Mouse (Mus musculus) myocyte (in vitro differentiated cells): ENCODE results near the gene Dhh. TPM values are rescaled to one million over a fixed set of nuclear protein-coding genes. Genes with fewer than 3 reads are reported as not detected.

ENCODE experiments used
- H3K27me3 ChIP-seq: one replicate; pipeline ENCODE4 v1.6.1; 2011; ENCODE audit not compliant: control insufficient read depth, insufficient read depth, insufficient read length
- H3K36me3 ChIP-seq: one replicate; pipeline ENCODE4 v1.6.1; 2011; ENCODE audit not compliant: control insufficient read depth, insufficient read depth
- H3K4me2 ChIP-seq: one replicate; pipeline ENCODE4 v1.6.1; 2011; ENCODE audit warnings: low read depth, control low read depth
- H3K4me3 ChIP-seq: one replicate; pipeline ENCODE4 v1.5.1; 2011; ENCODE audit warnings: mild to moderate bottlenecking, control low read depth, moderate library complexity
- H3K79me2 ChIP-seq: one replicate; pipeline ENCODE4 v1.6.1; 2011; ENCODE audit not compliant: control insufficient read depth, insufficient read depth
- H3ac ChIP-seq: one replicate; pipeline ENCODE4 v1.6.1; 2011; ENCODE audit not compliant: control insufficient read depth, insufficient read length
- CEBPB ChIP-seq: IDR thresholded peaks from 2 replicates; pipeline ENCODE4 v1.6.1; 2011; ENCODE audit warnings: mild to moderate bottlenecking, moderate library complexity; ENCODE audit not compliant: poor library complexity, insufficient read depth, severe bottlenecking
- E2F4 ChIP-seq: IDR thresholded peaks from one replicate; pipeline ENCODE4 v1.6.1; 2011; ENCODE audit warnings: mild to moderate bottlenecking, control low read depth, moderate library complexity; ENCODE audit not compliant: insufficient read depth
- MAX ChIP-seq: IDR thresholded peaks from one replicate; pipeline ENCODE4 v1.6.1; 2011; ENCODE audit warnings: low read depth, mild to moderate bottlenecking, control low read depth
- MYOD1 ChIP-seq, 3 experiments: IDR thresholded peaks; one replicate each; pipeline ENCODE4 v1.6.1; 2011; ENCODE audit warnings: control low read depth in 2 of 3, low read depth in 2 of 3, mild to moderate bottlenecking in 2 of 3, moderate library complexity in 1 of 3; ENCODE audit not compliant: insufficient read length in 2 of 3, control insufficient read depth in 1 of 3
- MYOG ChIP-seq, 3 experiments: IDR thresholded peaks; one replicate each; pipeline ENCODE4 v1.6.1; 2011; ENCODE audit warnings: control low read depth in 2 of 3, low read depth in 2 of 3, mild to moderate bottlenecking in 2 of 3; ENCODE audit not compliant: insufficient read length in 2 of 3, control insufficient read depth in 1 of 3, insufficient read depth in 1 of 3
- POLR2A ChIP-seq: IDR thresholded peaks from one replicate; pipeline ENCODE4 v1.6.1; 2011; ENCODE audit warnings: low read depth, mild to moderate bottlenecking, control low read depth, moderate library complexity; ENCODE audit not compliant: insufficient read length
- POLR2AphosphoS2 ChIP-seq: IDR thresholded peaks from one replicate; pipeline ENCODE4 v1.6.1; 2011; ENCODE audit warnings: low read depth, control low read depth; ENCODE audit not compliant: insufficient read length
- REST ChIP-seq: IDR thresholded peaks from one replicate; pipeline ENCODE4 v1.6.1; 2011; ENCODE audit warnings: mild to moderate bottlenecking, control low read depth, moderate library complexity; ENCODE audit not compliant: insufficient read depth, insufficient read length
- SRF ChIP-seq: IDR thresholded peaks from one replicate; pipeline ENCODE4 v1.6.1; 2011; ENCODE audit warnings: low read depth; ENCODE audit not compliant: control insufficient read depth, insufficient read length
- TCF12 ChIP-seq: IDR thresholded peaks from one replicate; pipeline ENCODE4 v1.6.1; 2011; ENCODE audit warnings: mild to moderate bottlenecking, control low read depth; ENCODE audit not compliant: poor library complexity, insufficient read depth, severe bottlenecking
- TCF3 ChIP-seq: IDR thresholded peaks from one replicate; pipeline ENCODE4 v1.6.1; 2011; ENCODE audit warnings: low read depth, control low read depth; ENCODE audit not compliant: insufficient read length
- USF1 ChIP-seq: IDR thresholded peaks from one replicate; pipeline ENCODE4 v1.6.1; 2011; ENCODE audit warnings: low read depth, mild to moderate bottlenecking, control low read depth, moderate library complexity
- polyA plus RNA-seq: library from polyadenylated mRNA; unstranded; fragments of >200 nt; fragmentation: generic; extraction: Trizol; gene quantifications from one replicate; pipeline ENCODE4 v1.2.1, GENCODE M21; 2012; ENCODE audit warnings: missing spikeins

Gene Dhh
- polyA plus RNA-seq, 1 experiment = 0.11 TPM

GRCm38 (mm10) chr15:98930017-98930734 is 31.8 kb upstream of the Dhh start:
- H3K4me2 ChIP-seq = peak overlapping the region; percentile 74
- peaks cover 27% of the 10 kb centered on the region for H3K79me2 ChIP-seq
- peaks cover 18% of the 10 kb centered on the region for H3K36me3 ChIP-seq
- H3ac ChIP-seq = no peak overlapping the region
- TF ChIP-seq POLR2AphosphoS2 = peak; percentile 97
- no peak for TF ChIP-seq REST
- TF ChIP-seq POLR2A = peak; percentile 80
- no peaks in the 10 kb centered on the region for H3K27me3 ChIP-seq
- no peak overlapping the region for H3K4me3 ChIP-seq

GRCm38 (mm10) chr15:98928598-98929240 is 30.4 kb upstream of the Dhh start:
- peak; percentile 52 for TF ChIP-seq POLR2AphosphoS2
- no peak for TF ChIP-seq SRF
- Histone ChIP-seq H3K79me2 (peaks cover 17% of the 10 kb centered on the region), H3K4me3 (no peak overlapping the region), H3ac (no peak overlapping the region), H3K36me3 (peaks cover 18% of the 10 kb centered on the region), H3K27me3 (no peaks in the 10 kb centered on the region), H3K4me2 (peak overlapping the region; percentile 68)

GRCm38 (mm10) chr15:98927566-98927965 is 29.2 kb upstream of the Dhh start:
- peaks cover 10% of the 10 kb centered on the region for H3K36me3 ChIP-seq
- H3K4me3 ChIP-seq = no peak overlapping the region
- no peak overlapping the region for H3K4me2 ChIP-seq
- H3K27me3 ChIP-seq = no peaks in the 10 kb centered on the region
- no peak overlapping the region for H3ac ChIP-seq
- peaks cover 8% of the 10 kb centered on the region for H3K79me2 ChIP-seq
- no peak for TF ChIP-seq POLR2AphosphoS2
- TF ChIP-seq MYOD1 (IDR thresholded peaks at IDR 0.05; ENCODE audit: control insufficient read depth in 1 of 3, insufficient read length in 2 of 3, low read depth in 2 of 3) = no peak
- no peak for TF ChIP-seq USF1
- TF ChIP-seq TCF3 = no peak
- TF ChIP-seq CEBPB = no peak
- no peak for TF ChIP-seq POLR2A
- TF ChIP-seq REST = no peak
- TF ChIP-seq MAX = no peak
- no peak for TF ChIP-seq TCF12
- no peak for TF ChIP-seq E2F4
- no peak for TF ChIP-seq SRF
- no peak for TF ChIP-seq MYOG (IDR thresholded peaks at IDR 0.05; ENCODE audit: control insufficient read depth in 1 of 3, insufficient read depth in 1 of 3, insufficient read length in 2 of 3, low read depth in 2 of 3)

- Histone ChIP-seq H3ac (no peak overlapping the region), H3K27me3 (no peaks in the 10 kb centered on the region), H3K79me2 (no peaks in the 10 kb centered on the region), H3K4me2 (no peak overlapping the region), H3K36me3 (no peaks in the 10 kb centered on the region), H3K4me3 (no peak overlapping the region)
- TF ChIP-seq SRF (no peak), CEBPB (no peak), MAX (no peak), MYOG (IDR thresholded peaks at IDR 0.05; ENCODE audit: control insufficient read depth in 1 of 3, insufficient read depth in 1 of 3, insufficient read length in 2 of 3, low read depth in 2 of 3) (no peak), REST (no peak), POLR2AphosphoS2 (no peak)
Measured at GRCm38 (mm10) chr15:98924682-98925081, 26.3 kb upstream of the Dhh start.

GRCm38 (mm10) chr15:98923031-98923537 is 24.7 kb upstream of the Dhh start:
- no peaks in the 10 kb centered on the region for H3K27me3 ChIP-seq

More at GRCm38 (mm10) chr15:98923031-98923537, 24.7 kb upstream of the Dhh start:
- Histone ChIP-seq H3ac (no peak overlapping the region), H3K79me2 (no peaks in the 10 kb centered on the region), H3K4me3 (no peak overlapping the region), H3K36me3 (no peaks in the 10 kb centered on the region), H3K4me2 (no peak overlapping the region)
- TF ChIP-seq TCF12 = no peak
- no peak for TF ChIP-seq MAX
- TF ChIP-seq TCF3 = no peak
- no peak for TF ChIP-seq POLR2AphosphoS2
- no peak for TF ChIP-seq REST
- no peak for TF ChIP-seq CEBPB
